Mouse (Mus musculus): ENCODE measurements around the gene Chpt1. TPM values are rescaled to one million over a fixed set of nuclear protein-coding genes. Genes with fewer than 3 reads are reported as not detected.

Chpt1 gene
- total RNA-seq, 2 experiments from 2014 or later = 42.3 to 47.0 TPM

DNA sequence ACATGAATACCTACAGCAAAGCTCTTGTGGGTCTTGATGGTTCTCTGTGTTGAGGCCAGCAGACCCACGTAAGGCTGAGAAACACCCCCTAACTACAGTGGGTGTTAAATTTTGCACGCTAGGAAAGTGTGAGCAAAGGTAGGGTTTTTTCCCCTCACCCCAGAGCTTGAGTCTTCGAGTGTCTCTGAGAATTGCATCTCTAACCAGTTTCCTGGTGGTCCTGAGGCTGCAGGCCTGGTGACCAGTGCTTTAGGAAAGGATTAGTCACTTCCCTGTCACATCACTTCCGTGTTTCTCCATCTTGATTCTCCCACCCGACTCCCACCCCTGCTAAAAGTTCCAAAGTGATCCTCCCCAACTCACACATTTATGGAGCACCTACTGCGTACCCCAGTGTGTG is 99.7 kb downstream of the Chpt1 start:
- no peak for DNase-seq

DNA sequence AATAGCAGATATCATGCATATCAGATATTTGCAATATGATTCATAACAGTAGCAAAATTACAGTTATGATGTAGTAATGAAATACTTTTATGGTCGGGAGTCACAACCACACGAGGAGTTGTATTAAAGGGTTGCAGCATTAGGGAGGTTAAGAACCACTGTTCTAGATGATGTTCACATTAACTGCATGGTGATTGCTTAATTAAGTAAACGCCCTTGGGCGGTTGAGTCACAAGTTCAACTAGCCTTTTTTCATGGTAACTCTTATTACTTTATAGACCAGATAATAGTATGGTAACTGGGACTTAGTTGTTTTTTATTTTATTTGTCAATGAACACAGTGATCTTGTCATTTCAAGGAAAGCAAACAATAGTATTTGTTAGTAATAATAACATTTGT is 100.9 kb downstream of the Chpt1 start:
- DNase-seq = no peak

Other genes with a start within 250 kb of the Chpt1 start
- 1 to 10 TPM; 1.2 to 1.5 TPM for gene Dram1, start 125.0 kb downstream of the Chpt1 start, total RNA-seq (2021)
- 10 to 100 TPM; 71.5 to 80.8 TPM for gene Gnptab, start 124.9 kb downstream of the Chpt1 start, total RNA-seq (2021)
- gene Sycp3, start 44.5 kb downstream of the Chpt1 start, total RNA-seq (2021) = 1 to 10 TPM in 1 of 2 experiments, under 1 TPM in 1; 0.90 to 1.2 TPM
- 1 to 10 TPM; 1.0 to 1.5 TPM for gene Mybpc1, start 101.1 kb upstream of the Chpt1 start, total RNA-seq (2021)
- not detected for gene Spic, start 180.9 kb upstream of the Chpt1 start, total RNA-seq (2021)
- 100 to 1,000 TPM; 137 to 140 TPM for gene Arl1, start 226.8 kb upstream of the Chpt1 start, total RNA-seq (2021)

Measured in layer of hippocampus, postnatal 36 days (tissue).